ENCODE assay signal across 8 mouse cellular contexts in the genomic region with DNA sequence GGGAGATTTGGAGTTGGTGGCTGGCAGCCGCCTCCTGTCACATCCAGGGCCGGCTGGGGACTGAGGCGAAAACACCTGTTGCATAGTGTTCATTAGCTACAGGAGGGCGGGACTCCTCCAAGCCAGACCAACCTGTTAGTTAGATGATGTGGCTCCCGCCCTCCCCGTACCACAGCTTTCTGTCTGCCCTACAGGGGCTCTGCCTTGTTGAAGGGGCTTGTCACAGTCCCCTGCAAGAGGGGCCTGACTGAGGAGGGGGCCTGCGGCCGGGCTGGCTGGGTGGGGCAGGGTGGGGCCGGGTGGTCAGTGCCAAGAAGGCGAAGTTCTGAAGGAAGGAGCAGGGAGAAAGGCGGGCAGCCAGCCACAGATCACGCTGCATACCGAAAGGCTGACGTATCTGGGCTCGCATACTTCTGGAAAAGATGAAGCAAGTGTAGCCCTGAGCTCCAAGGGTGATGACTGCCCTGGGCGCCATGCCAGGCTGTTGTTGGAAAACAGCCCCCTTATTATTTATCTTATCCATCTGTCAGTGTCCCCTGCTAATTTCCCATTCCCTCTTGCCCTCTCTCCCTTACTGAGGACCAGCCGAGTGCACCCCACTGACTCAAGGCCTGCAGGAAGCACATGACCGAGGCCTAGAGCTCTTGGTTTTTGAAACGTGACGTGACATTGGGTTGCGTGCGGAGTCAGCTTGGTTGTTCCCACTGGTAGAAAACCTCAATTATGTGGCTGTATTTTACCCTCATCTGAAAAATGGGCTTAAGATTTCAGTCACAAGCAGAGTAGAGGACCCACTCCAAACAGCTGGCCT. TPM values are rescaled to one million over a fixed set of nuclear protein-coding genes. Genes with fewer than 3 reads are reported as not detected.
A peak's percentile ranks its signal among the peaks of the same experiment; 100 is the strongest.
DNase-seq lines count a peak whose midpoint lies in the region; ATAC-seq lines count a peak whose summit lies in the region.

A gene (minus strand): TSS at position 62 of the 811 bp plus-strand sequence.

- ATAC-seq in erythroblast, adult 5-6 weeks (replicated peaks; ENCODE audit: low FRiP score, poor library complexity, severe bottlenecking): no peak
- ATAC-seq in megakaryocyte progenitor cell, adult 5-6 weeks (replicated peaks; ENCODE audit: poor library complexity): no peak

- DNase-seq in retina, postnatal 1 day: peak; percentile 33
- DNase-seq in retina, embryonic 14.5 days (ENCODE audit: low spot score): no peak
- peak; percentile 92 to 95 for DNase-seq in heart, adult 18-20 months
- DNase-seq in kidney, adult 9 months: peak; percentile 80
- DNase-seq in ovary, adult 18-20 months (ENCODE audit: low spot score): peak; percentile 60
- DNase-seq in left cerebral cortex, adult 18-20 months (ENCODE audit: low spot score in 2 of 2): no peak

RNA-seq across cellular contexts. Expression of the gene that starts here (rescaled TPM):
- 1 to 10 TPM; 2.0 to 3.2 TPM for total RNA-seq in heart, adult 18-20 months (2021)
- 9.4 and 9.6 TPM in 2 replicates for total RNA-seq in erythroblast, adult 5-6 weeks (2015; ENCODE audit: low replicate concordance)
- 2.4 TPM in 2 replicates for total RNA-seq in erythroblast, adult 5-6 weeks (2017; ENCODE audit: low replicate concordance)
- 1.8 and 3.1 TPM in 2 replicates for total RNA-seq in megakaryocyte progenitor cell, adult 5-6 weeks (2015)
- total RNA-seq in megakaryocyte progenitor cell, adult 5-6 weeks (2017): 0.57 and 0.83 TPM in 2 replicates
- 1 to 10 TPM; 2.2 to 3.3 TPM for total RNA-seq in left cerebral cortex, adult 18-20 months (2021)

Comparison
In these comparisons a context has a peak if more than half of its experiments do, and no peak if none do; other contexts are left out.
1. DNase-seq: peak in retina, postnatal 1 day (single experiment), heart, adult 18-20 months (2 of 2), kidney, adult 9 months (single experiment) and ovary, adult 18-20 months (single experiment); none in retina, embryonic 14.5 days (single experiment) and left cerebral cortex, adult 18-20 months (0 of 2).